Mouse (Mus musculus) spleen, adult 12 weeks (tissue): ENCODE measurements around the gene Gnb1l.

Source experiments
- DNase-seq: peaks from one replicate; pipeline ENCODE4 v3.0.0; 2022; ENCODE audit warnings: low spot score

Gene Gnb1l

GRCm38 (mm10) chr16:18586906-18587546 lies 88.5 kb downstream of the Gnb1l start:
- DNase-seq: no peak

- no peak for DNase-seq
These were observed 89.6 kb downstream of the Gnb1l start for GRCm38 (mm10) chr16:18587847-18588737.

- DNase-seq: no peak
These were observed 90.2 kb downstream of the Gnb1l start for GRCm38 (mm10) chr16:18588738-18589055.

- no peak for DNase-seq
These were observed 90.6 kb downstream of the Gnb1l start for GRCm38 (mm10) chr16:18589080-18589621.

GRCm38 (mm10) chr16:18589804-18590790 lies 91.6 kb downstream of the Gnb1l start, which contains the start of gene Tbx1:
Tbx1 (minus strand) TSS chr16:18590671.
- no peak for DNase-seq

- DNase-seq: no peak
These were observed 92.8 kb downstream of the Gnb1l start for GRCm38 (mm10) chr16:18591047-18592018.

GRCm38 (mm10) chr16:18593930-18594329 lies 95.4 kb downstream of the Gnb1l start:
- no peak for DNase-seq

DNA sequence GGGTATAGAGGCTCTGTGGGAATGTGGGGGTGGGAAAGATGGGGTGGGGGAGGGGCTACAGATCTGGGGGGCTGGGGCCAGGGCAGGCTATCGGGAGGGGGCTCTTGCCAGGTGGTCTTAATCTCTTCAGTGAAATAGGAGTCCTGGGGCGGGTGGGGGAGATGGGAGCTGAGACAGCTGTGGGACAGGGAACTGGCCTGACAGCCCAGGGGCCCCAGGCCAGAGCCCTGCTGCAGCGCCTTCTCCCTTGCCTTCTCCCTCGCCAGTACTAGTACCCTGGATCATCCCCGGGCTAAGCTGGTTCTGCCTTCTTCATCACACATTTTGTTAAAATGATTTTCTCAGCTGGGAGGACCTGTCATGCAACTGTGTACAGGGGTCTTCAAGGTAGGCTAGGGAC lies 97.7 kb downstream of the Gnb1l start:
- DNase-seq: no peak

- DNase-seq: no peak
These were observed 99.5 kb downstream of the Gnb1l start for GRCm38 (mm10) chr16:18598006-18598405.

DNA sequence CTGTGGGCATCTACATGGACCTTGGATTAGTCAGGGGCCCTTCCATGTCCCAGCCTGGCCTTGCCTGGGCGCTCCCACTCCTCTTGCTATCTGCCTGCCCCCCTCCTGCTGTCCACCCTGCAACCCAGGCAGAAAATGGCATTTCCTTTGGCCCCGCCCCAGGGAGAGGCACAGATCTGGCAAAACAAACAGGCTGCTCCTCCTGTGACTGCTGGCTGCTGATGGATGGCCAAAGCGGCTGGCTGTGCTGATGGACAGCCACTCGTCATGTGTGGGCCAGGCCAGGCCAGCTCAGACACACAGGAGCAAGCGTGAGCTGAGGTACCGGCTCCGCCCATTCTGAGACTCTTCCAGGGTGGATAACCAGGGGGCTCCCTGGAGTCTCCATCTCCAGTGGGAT lies 102.9 kb downstream of the Gnb1l start:
- no peak for DNase-seq

GRCm38 (mm10) chr16:18604267-18604701 lies 105.8 kb downstream of the Gnb1l start:
- DNase-seq: no peak

GRCm38 (mm10) chr16:18605705-18606104 lies 107.2 kb downstream of the Gnb1l start:
- DNase-seq: no peak

DNA sequence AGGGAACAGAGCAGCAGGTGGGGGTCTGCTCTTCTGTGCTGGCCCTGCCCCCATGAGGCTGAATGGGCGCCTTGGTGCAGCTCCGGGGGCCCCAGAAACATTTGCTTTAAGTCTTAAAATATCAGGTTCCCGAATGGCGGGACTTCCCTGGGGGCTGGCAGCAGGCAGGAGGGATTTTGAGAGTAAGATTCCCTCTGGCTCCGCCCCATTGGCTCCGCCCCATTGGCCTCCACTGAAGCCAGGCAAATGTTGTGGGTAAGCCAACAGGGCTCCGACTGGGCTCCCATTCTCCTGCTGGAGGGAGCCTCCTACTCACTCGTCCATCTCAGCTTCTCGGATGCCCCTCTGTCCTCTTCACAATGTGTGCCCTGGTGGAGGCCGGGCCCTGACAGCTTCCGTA lies 109.7 kb downstream of the Gnb1l start:
- no peak for DNase-seq

GRCm38 (mm10) chr16:18609099-18609498 lies 110.6 kb downstream of the Gnb1l start:
- DNase-seq: no peak

DNA sequence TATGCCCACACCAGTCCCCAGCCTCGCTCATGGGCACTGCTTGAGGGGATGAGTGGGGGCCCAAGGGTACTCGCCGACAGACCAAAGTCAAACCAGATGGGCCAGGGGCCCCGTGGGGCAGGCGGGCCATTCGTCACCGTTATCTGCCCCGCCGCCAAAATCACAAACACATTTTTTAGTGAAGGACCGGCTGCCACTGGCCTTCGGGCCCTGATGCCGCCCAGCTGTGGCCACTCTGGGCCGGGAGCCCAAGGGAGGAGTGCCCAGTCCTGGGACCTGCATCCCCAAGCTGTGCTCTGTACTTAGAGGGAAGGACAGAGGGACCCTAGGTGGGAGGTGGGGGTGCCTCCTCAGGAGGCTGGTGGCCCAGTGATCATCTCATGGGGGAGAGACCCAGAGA lies 113.2 kb downstream of the Gnb1l start:
- no peak for DNase-seq

DNA sequence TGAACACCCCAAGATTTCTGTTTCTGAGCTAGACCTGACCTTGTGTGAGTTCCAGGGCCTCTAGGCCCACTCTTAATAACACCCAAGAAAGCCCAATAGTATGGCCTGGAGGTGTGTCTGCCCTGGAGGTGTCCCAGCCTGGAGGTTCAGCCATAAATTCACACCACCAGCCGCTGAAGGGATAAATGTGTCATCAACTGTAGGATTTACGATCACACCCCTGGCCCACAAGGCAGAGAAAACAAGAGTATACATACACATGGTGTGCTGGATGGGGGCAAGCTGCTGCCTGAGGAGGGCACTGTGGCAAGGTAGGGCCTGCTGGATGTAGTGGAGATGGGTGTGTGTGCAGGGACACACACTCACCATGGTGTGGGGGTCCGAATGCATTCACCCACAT lies 114.8 kb downstream of the Gnb1l start:
- DNase-seq: no peak
